Mouse (Mus musculus): ENCODE results near the gene Rps6ka2.

DNA sequence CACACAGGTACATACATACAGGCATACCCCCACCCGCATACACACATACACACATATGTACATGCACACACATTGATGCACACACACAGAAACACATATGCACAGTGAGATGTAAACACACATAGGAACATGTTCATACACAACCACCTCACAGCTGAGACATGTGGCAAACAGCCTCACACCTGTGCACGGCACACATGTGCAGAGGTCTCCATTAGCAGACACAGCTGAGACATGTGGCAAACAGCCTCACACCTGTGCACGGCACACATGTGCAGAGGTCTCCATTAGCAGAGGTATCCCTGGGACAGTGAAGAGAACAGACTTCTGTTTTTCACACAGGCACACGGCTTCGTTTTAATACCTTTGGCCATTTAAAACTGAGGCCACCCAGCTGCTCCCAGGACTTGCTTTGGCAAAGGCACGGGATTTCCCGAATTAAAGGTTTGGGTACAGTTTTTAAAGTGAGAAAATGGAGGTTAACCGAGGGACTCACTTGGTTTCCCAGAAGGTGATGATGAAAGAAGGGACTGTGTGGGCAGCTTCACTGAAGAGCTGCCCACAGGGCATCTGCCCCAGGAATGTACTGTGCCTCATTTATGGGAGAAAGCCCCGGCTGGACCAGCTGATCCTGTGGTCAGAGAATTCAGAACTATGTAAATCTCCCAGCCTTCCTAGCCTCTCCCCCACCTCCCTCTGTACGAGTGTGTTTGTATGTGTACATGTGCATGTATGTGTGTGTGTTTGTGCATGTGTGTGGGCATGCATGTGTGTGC lies 29.3 kb upstream of the Rps6ka2 start:
- TF ChIP-seq POLR2AphosphoS5 (IDR thresholded peaks at IDR 0.05; ENCODE audit: insufficient replicate concordance, low read depth, low read length): no peak
- TF ChIP-seq CTCF (IDR thresholded peaks at IDR 0.05; ENCODE audit: low read depth, low read length): no peak
- TF ChIP-seq GATA1 (IDR thresholded peaks at IDR 0.05; ENCODE audit: borderline replicate concordance, low read length): no peak
- TF ChIP-seq TAL1 (conservative IDR thresholded peaks at IDR 0.05; ENCODE audit: low read depth, low read length): no peak

Measured in G1E (cell line).